Mouse (Mus musculus) intestine, embryonic 16.5 days (tissue): ENCODE results near the gene Mchr1. TPM values are rescaled to one million over a fixed set of nuclear protein-coding genes. Genes with fewer than 3 reads are reported as not detected.

Source experiments
- ATAC-seq: fragments of 200-750 bp; cut with Nextera tagmentation; 2 replicates; pipeline ENCODE4 v1.8.0; 2017; ENCODE audit warnings: moderate TSS enrichment, moderate library complexity
- H3K27ac ChIP-seq: fragments of 300-500 bp; sonication (generic); 2 replicates; pipeline ENCODE4 v1.5.1; 2014; ENCODE audit warnings: mild to moderate bottlenecking, low read length
- H3K27me3 ChIP-seq: fragments of 300-500 bp; sonication (generic); replicated peaks from 2 replicates; pipeline ENCODE4 v1.6.1; 2014; ENCODE audit warnings: low read length, control low read depth, mixed read lengths; ENCODE audit not compliant: control insufficient read depth, insufficient read depth
- H3K36me3 ChIP-seq: fragments of 300-500 bp; sonication (generic); 2 replicates; pipeline ENCODE4 v1.6.1; 2014; ENCODE audit warnings: low read length, control low read depth; ENCODE audit not compliant: control insufficient read depth, insufficient read depth
- H3K4me1 ChIP-seq: fragments of 300-500 bp; sonication (generic); 2 replicates; pipeline ENCODE4 v1.6.1; 2014; ENCODE audit warnings: low read length, control low read depth, mixed read lengths; ENCODE audit not compliant: control insufficient read depth, insufficient read depth
- H3K4me2 ChIP-seq: fragments of 300-500 bp; sonication (generic); 2 replicates; pipeline ENCODE4 v1.6.1; 2014; ENCODE audit warnings: low read depth, low read length, control low read depth
- H3K4me3 ChIP-seq: fragments of 300-500 bp; sonication (generic); 2 replicates; pipeline ENCODE4 v1.5.1; 2014; ENCODE audit warnings: mild to moderate bottlenecking, low read length
- H3K9ac ChIP-seq: fragments of 300-500 bp; sonication (generic); 2 replicates; pipeline ENCODE4 v1.6.1; 2014; ENCODE audit warnings: low read depth, low read length
- H3K9me3 ChIP-seq: fragments of 300-500 bp; sonication (generic); 2 replicates; pipeline ENCODE4 v1.6.1; 2016; ENCODE audit warnings: low read length, control low read depth; ENCODE audit not compliant: control insufficient read depth
- WGBS: fragments of 180-500 bp; shearing (Covaris S2); extraction: QIAGEN DNeasy Blood & Tissue Kit; methylation state at CpG from one replicate; pipeline ENCODE4 v1.1.7; 2014; 5-methylcytosine and 5-hydroxymethylcytosine counted together
- polyA plus RNA-seq: library from polyadenylated mRNA; unstranded; fragments of >200 nt; fragmentation: Nextera tagmentation; extraction: Ambion mirVana; gene quantifications from 2 replicates; pipeline ENCODE4 v1.2.1, GENCODE M21; 2015

Mchr1 gene
- 0.97 and 1.2 TPM in 2 replicates for polyA plus RNA-seq

DNA sequence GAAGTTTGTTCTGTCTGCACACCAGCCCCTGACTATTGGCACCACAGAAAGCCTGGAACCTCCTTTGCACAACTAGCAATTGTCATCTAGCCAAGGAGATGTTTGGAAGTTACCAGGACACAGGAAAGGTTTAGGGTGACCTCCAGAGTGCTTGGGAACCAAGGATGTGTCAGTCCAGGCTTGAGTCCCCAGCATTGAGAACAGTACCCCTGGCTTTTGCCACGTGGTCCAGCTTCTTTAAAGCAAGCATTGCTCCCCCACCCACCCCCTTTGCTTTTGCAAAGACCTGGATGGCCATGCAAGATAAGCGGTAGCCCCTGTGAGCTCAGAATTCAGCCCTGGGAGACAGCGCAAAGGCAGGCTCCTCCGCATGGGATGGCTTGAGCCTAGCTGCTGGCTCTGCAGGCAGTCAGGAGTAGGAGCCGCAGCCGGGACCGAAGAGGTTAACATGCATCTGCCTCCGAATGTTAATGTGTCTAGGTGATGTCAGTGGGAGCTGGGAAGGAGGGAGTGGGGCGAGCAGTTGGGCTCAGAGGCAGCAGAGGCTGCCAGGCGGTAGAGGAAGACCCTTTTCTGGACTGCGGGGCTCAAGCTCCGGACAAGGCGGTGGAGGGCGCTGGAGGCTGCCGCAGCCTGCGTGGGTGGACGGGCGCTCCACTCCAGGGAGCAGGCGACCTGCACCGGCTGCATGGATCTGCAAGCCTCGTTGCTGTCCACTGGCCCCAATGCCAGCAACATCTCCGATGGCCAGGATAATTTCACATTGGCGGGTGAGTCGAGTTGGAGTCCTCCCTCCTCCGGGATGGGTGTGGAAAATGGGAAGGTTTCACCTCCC lies at the start of gene Mchr1:
TSS of gene Mchr1 (plus strand) at position 414 of the 835 bp plus-strand sequence.
- ATAC-seq = peak; percentile 66
- H3K9me3 ChIP-seq = no peaks in the 10 kb centered on the region
- H3K36me3 ChIP-seq = no peaks in the 10 kb centered on the region
- H3K4me1 ChIP-seq = peaks cover 15% of the 10 kb centered on the region
- H3K4me3 ChIP-seq = peak within 1 kb of the TSS; percentile 47
- no peak within 1 kb of the TSS for H3K27ac ChIP-seq
- H3K27me3 ChIP-seq = peaks cover 4% of the 10 kb centered on the region; the same call in 1 of the 2 replicates
- 1% methylated on average over 25 of the region's 25 CpGs for WGBS
- peak within 1 kb of the TSS; percentile 58 for H3K9ac ChIP-seq
- H3K4me2 ChIP-seq = peak within 1 kb of the TSS; percentile 74

DNA sequence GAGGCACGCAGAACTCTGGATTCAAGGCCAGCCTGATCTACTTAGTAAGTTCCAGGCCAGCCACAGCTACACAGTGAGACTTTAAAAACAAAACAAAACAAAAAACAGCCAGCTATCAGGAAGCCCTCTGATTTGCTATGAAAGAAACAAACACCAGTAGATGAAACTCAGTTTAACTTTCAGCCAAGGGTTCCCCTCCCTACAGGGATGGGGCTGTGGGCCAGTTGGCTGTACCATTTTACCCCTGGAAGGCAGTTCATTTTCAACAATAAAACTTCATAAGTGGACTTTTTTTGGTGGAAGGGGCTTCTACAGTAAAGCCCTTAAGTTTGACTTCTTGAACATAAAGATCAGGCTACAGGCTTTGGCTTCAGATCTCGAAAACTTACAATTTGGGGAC lies 46.2 kb upstream of the Mchr1 start:
- WGBS = 81% methylated on average over 2 of the region's 2 CpGs
- Histone ChIP-seq H3K4me3 (no peak overlapping the region; the same call in 1 of the 2 replicates), H3K9me3 (no peaks in the 10 kb centered on the region), H3K27me3 (no peaks in the 10 kb centered on the region), H3K4me1 (peaks cover 35% of the 10 kb centered on the region), H3K27ac (no peak overlapping the region), H3K36me3 (no peaks in the 10 kb centered on the region), H3K9ac (no peak overlapping the region), H3K4me2 (peak overlapping the region; percentile 88; the same call in 1 of the 2 replicates)
- ATAC-seq = no peak

GRCm38 (mm10) chr15:81190011-81190629 lies 45.2 kb upstream of the Mchr1 start:
- peak; percentile 63 for ATAC-seq
- WGBS = under 1% methylated on average over 41 of the region's 46 CpGs
- peak overlapping the region; percentile 92 for H3K9ac ChIP-seq

DNA sequence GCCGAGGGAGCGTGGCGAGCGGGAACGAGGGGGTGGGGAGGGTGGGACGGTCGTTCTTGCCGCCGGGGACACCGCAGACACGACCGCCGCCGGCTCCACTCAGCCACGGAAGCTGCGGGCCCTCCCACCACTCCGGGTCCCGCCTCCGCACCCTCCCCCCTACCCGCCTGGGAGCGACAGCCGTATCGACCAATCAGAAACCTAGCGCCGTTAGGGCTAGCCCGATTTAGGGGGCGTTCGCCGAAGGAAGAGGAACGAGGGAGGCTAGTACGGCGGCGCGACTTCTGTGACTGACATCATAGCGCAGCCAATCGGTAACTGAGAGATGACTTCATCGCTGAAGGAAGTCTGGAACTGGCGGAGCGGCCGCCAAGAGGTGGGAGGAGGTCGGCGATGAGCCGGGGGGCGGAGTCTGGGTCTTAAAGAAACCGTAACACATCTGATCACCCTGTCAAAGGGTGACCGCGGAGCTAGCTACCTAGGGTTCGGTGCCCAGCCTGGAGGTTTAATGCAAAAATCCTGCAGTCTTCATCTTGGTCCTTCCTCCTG lies 44.6 kb upstream of the Mchr1 start, which contains the start of gene Mrtfa:
TSS of gene Mrtfa (minus strand) at position 128 of the 549 bp plus-strand sequence.
- H3K9ac ChIP-seq = peak within 1 kb of the TSS; percentile 92
- peak within 1 kb of the TSS; percentile 95 for H3K4me3 ChIP-seq
- peaks cover 30% of the 10 kb centered on the region for H3K4me1 ChIP-seq
- peak within 1 kb of the TSS; percentile 88 for H3K4me2 ChIP-seq
- peak; percentile 99 for ATAC-seq
- H3K27ac ChIP-seq = peak within 1 kb of the TSS; percentile 73
- no peaks in the 10 kb centered on the region for H3K27me3 ChIP-seq
- H3K9me3 ChIP-seq = no peaks in the 10 kb centered on the region
- no peaks in the 10 kb centered on the region for H3K36me3 ChIP-seq
- under 1% methylated on average over 48 of the region's 48 CpGs for WGBS

More at GRCm38 (mm10) chr15:81190011-81190629, 45.2 kb upstream of the Mchr1 start:
- H3K36me3 ChIP-seq = no peaks in the 10 kb centered on the region
- H3K4me2 ChIP-seq = peak overlapping the region; percentile 88
- H3K4me3 ChIP-seq = peak overlapping the region; percentile 95
- H3K27ac ChIP-seq = peak overlapping the region; percentile 73
- H3K9me3 ChIP-seq = no peaks in the 10 kb centered on the region
- H3K27me3 ChIP-seq = no peaks in the 10 kb centered on the region
- H3K4me1 ChIP-seq = peaks cover 32% of the 10 kb centered on the region

DNA sequence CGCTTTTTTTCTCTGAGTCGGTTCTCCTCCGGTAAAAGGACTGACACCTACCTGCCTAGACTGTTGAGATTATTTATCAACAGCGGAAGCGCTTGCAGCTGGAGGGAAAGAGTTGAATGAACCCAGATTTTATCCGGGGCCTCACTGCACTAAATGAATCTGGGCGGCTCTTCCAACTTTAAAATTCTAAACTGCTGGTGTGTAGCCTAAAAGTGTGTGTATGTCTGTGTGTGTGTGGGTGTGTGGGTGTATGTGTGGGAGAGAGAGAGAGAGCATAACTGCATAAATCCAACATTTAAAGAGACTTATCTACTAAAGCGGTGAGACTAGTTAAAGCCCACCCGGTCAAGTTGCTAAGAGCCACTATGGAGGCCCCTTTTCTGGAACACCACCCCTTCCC lies 44.0 kb upstream of the Mchr1 start:
- ATAC-seq = no peak
- H3K4me3 ChIP-seq = peak overlapping the region; percentile 95
- peak overlapping the region; percentile 66 for H3K4me2 ChIP-seq
- peaks cover 25% of the 10 kb centered on the region for H3K4me1 ChIP-seq
- H3K9me3 ChIP-seq = no peaks in the 10 kb centered on the region
- no peaks in the 10 kb centered on the region for H3K36me3 ChIP-seq
- H3K27me3 ChIP-seq = no peaks in the 10 kb centered on the region
- 21% methylated on average over 9 of the region's 9 CpGs for WGBS
- peak overlapping the region; percentile 64 for H3K9ac ChIP-seq
- H3K27ac ChIP-seq = peak overlapping the region; percentile 62

- no peak overlapping the region for H3K4me2 ChIP-seq
- H3K36me3 ChIP-seq = no peaks in the 10 kb centered on the region
- no peaks in the 10 kb centered on the region for H3K9me3 ChIP-seq
- H3K4me3 ChIP-seq = no peak overlapping the region
- 89% methylated on average over 5 of the region's 5 CpGs for WGBS
- no peaks in the 10 kb centered on the region for H3K27me3 ChIP-seq
- ATAC-seq = no peak
- peaks cover 23% of the 10 kb centered on the region for H3K4me1 ChIP-seq
- H3K9ac ChIP-seq = no peak overlapping the region
- no peak overlapping the region for H3K27ac ChIP-seq
These were observed 43.0 kb upstream of the Mchr1 start for GRCm38 (mm10) chr15:81192316-81192715.

- H3K4me2 ChIP-seq = no peak overlapping the region
- H3K9ac ChIP-seq = no peak overlapping the region
- no peaks in the 10 kb centered on the region for H3K27me3 ChIP-seq
- H3K9me3 ChIP-seq = no peaks in the 10 kb centered on the region
- WGBS = 85% methylated on average over 8 of the region's 8 CpGs
- no peak overlapping the region for H3K27ac ChIP-seq
- H3K36me3 ChIP-seq = no peaks in the 10 kb centered on the region
- peaks cover 23% of the 10 kb centered on the region for H3K4me1 ChIP-seq
- no peak overlapping the region for H3K4me3 ChIP-seq
- ATAC-seq = no peak
These were observed 42.4 kb upstream of the Mchr1 start for GRCm38 (mm10) chr15:81192858-81193257.

GRCm38 (mm10) chr15:81194791-81195190 lies 40.5 kb upstream of the Mchr1 start:
- H3K27ac ChIP-seq = no peak overlapping the region
- ATAC-seq = no peak
- H3K9ac ChIP-seq = no peak overlapping the region
- H3K9me3 ChIP-seq = no peaks in the 10 kb centered on the region
- peaks cover 9% of the 10 kb centered on the region for H3K4me1 ChIP-seq
- H3K4me2 ChIP-seq = no peak overlapping the region
- no peaks in the 10 kb centered on the region for H3K36me3 ChIP-seq
- 92% methylated on average over 6 of the region's 6 CpGs for WGBS
- H3K27me3 ChIP-seq = no peaks in the 10 kb centered on the region
- no peak overlapping the region for H3K4me3 ChIP-seq

DNA sequence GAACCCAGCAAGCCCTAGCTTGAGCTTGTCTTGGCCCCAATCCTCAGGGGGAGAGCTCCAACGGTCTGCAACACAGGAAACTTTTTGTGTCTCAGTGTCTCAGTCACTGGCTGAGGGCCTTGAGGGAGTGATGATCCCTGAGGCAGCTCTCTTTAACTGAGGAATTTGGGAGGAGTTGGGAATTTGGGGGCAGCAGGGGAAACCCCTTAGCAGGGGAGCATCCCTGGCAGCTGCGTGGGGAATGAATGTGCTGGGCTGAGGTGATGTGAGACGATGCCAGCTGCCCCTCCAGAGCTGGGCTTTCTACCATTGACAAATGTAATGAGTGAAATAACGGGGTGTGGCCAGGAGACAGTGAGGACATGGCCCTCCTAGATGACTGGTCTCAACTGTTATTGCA lies 39.9 kb upstream of the Mchr1 start:
- Histone ChIP-seq H3K4me3 (no peak overlapping the region), H3K36me3 (no peaks in the 10 kb centered on the region), H3K9me3 (no peaks in the 10 kb centered on the region), H3K9ac (no peak overlapping the region), H3K27ac (no peak overlapping the region), H3K27me3 (no peaks in the 10 kb centered on the region), H3K4me1 (peaks cover 9% of the 10 kb centered on the region), H3K4me2 (no peak overlapping the region)
- WGBS = 65% methylated on average over 4 of the region's 4 CpGs
- ATAC-seq = no peak
